Mouse (Mus musculus) kidney, adult 9 months (tissue): ENCODE data around the gene Fam171b.

Experiments used
- DNase-seq: peaks from one replicate; pipeline ENCODE4 v3.0.0; 2022

The Fam171b gene

GRCm38 (mm10) chr2:83893701-83894100, 81.3 kb downstream of the Fam171b start:
- no peak for DNase-seq

- peak; percentile 76 for DNase-seq
These were observed 89.6 kb downstream of the Fam171b start for GRCm38 (mm10) chr2:83901896-83902540.

- no peak for DNase-seq
These were observed 117.1 kb downstream of the Fam171b start for GRCm38 (mm10) chr2:83929478-83930088.
